Mouse (Mus musculus) erythroid progenitor cell, adult 5-6 weeks (primary cell): ENCODE results near the gene Ly6g5c. TPM values are rescaled to one million over a fixed set of nuclear protein-coding genes. Genes with fewer than 3 reads are reported as not detected.

Experiments used
- ATAC-seq: replicated peaks from 2 replicates; pipeline ENCODE4 v1.8.0; 2016; ENCODE audit warnings: moderate number of reproducible peaks, mild to moderate bottlenecking, moderate TSS enrichment, inconsistent platforms; ENCODE audit not compliant: poor library complexity, low FRiP score, severe bottlenecking
- total RNA-seq, 2 experiments: library from RNA; stranded (forward) in 1 of 2; stranded (reverse) in 1 of 2; fragments of 150-400 nt in 1 of 2; fragments of 186-747, 209-891 nt in 1 of 2; gene quantifications; 2 replicates each; pipeline versions ENCODE4 v1.2.3 to v1.2.4; 2015 to 2017; ENCODE audit warnings: low replicate concordance in 2 of 2

Ly6g5c gene
- not detected in 2 replicates for total RNA-seq (2015; ENCODE audit: low replicate concordance)
- not detected in 2 replicates for total RNA-seq (2017; ENCODE audit: low replicate concordance)

- ATAC-seq: no peak
Observed at GRCm38 (mm10) chr17:35108097-35108496, at the start of gene Ly6g5c. TSS of gene Ly6g5c (plus strand) at chr17:35108279.

DNA sequence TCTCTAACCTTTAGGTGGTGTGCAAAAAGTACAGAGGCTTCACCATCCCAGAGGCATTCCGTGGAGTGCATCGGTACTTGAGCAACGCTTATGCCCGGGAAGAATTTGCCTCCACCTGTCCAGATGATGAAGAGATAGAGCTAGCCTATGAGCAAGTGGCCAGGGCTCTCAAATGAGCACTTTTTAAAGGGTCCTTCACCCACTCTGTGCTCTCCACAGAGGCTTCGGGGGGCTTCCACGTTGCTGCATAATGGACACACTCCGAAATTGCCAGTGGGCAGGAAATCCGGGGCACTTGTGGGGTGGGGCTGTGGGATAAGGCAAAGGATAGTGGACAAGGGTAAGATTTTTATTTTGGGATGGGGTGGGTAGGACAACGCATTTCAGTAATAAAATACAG, 49.8 kb upstream of the Ly6g5c start:
- no peak for ATAC-seq

- ATAC-seq: peak; percentile 85
Observed at GRCm38 (mm10) chr17:35058911-35059892, 48.9 kb upstream of the Ly6g5c start, which contains the start of gene Ddah2. TSS of gene Ddah2 (plus strand) at chr17:35059035.

DNA sequence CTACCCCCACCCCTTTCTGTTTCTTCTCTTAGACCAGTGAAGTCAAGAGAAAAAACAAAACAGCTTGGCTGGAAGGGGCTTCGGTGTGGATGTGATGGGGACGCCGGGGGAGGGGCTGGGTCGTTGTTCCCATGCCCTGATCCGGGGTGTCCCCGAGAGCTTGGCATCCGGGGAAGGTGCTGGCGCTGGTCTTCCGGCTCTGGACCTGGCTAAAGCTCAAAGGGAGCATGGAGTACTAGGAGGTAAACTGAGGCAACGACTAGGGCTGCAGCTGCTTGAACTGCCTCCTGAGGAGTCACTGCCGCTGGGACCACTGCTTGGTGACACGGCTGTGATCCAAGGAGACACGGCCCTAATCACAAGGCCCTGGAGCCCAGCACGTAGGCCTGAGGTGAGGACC, 48.0 kb upstream of the Ly6g5c start:
- ATAC-seq: no peak

DNA sequence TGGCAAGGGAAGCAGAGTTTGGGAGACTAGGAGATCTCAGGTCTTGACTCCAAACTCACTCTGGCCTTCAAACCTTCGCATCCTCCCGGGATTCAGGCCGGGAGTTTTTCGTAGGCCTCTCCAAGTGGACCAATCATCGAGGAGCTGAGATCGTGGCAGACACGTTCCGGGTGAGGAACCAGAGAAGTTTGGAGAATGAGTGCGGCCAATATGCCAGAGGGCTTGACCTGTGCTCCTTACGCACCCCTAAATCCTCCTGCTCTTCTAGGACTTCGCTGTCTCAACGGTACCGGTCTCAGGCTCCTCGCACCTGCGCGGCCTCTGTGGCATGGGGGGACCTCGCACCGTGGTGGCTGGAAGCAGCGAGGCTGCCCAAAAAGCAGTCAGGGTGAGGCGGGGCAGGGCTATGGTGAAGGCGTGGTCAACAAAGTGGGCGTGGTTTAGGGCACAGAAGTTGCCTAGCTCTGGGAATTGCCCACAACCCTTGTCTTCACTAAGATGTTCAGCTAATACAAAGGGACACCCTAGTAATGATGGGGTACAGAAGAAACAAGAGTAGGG, 47.3 kb upstream of the Ly6g5c start:
- ATAC-seq: 0 out of 2 replicates have a peak, but pooled peaks have one; percentile 12

DNA sequence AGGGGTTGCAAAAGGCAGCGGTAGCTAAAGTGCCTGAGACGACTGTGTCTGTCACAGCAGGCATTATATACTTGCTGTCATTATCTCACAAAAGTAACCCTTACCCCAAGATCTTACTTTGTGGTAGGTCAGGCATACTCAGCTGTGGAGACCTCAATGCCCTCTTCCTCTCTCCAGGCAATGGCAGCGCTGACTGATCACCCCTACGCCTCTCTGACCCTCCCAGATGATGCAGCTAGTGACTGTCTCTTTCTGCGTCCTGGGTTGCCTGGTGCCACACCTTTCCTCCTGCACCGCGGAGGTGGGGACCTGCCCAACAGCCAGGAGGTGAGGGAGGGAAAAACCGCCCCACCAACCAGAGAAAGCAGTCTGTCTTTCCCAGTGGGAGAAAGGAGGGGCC, 46.8 kb upstream of the Ly6g5c start:
- no peak for ATAC-seq

DNA sequence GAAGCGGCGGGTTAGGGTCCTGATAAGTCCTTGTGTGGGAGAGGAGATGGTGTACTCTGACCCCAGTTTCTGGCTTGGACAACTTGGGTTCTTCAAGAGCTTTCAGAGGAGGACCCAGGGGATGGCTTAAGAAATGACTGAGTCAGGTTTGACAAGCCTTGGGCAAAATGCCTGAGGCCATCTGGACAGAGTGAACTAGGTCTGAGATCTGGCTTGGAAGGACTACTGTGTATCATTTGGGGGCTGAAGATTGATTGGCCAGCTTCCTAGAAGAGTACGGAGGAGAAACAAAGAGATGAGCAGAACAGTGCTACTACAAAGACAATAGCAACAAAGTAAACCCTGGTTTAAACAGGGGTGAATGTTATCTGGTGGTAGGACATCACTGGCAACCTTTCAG, 44.6 kb upstream of the Ly6g5c start:
- ATAC-seq: no peak

DNA sequence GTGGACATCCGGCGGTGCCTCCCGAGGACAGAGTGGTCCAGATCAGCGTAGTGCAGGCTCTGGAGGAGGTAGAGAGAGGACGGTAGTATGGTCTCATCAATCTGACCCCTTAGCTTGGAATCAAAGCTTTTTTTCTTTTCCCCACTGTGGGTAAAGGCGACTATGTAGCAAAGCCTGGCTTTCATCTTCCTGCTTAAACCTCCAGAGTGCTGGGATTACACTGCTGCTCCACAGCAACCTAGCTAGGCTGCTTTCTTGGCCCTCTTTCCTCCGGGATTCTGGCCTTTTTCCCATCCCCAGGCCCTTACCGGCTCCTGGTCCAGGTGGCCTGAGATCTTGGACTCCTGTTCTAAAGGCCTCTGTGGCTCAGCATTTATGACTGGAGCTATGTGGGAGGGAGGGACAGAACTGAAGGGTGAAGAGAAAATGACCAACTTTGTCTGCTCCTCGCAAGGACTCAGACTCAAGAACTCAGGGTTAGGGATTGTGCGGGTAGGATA, 43.7 kb upstream of the Ly6g5c start:
- no peak for ATAC-seq

DNA sequence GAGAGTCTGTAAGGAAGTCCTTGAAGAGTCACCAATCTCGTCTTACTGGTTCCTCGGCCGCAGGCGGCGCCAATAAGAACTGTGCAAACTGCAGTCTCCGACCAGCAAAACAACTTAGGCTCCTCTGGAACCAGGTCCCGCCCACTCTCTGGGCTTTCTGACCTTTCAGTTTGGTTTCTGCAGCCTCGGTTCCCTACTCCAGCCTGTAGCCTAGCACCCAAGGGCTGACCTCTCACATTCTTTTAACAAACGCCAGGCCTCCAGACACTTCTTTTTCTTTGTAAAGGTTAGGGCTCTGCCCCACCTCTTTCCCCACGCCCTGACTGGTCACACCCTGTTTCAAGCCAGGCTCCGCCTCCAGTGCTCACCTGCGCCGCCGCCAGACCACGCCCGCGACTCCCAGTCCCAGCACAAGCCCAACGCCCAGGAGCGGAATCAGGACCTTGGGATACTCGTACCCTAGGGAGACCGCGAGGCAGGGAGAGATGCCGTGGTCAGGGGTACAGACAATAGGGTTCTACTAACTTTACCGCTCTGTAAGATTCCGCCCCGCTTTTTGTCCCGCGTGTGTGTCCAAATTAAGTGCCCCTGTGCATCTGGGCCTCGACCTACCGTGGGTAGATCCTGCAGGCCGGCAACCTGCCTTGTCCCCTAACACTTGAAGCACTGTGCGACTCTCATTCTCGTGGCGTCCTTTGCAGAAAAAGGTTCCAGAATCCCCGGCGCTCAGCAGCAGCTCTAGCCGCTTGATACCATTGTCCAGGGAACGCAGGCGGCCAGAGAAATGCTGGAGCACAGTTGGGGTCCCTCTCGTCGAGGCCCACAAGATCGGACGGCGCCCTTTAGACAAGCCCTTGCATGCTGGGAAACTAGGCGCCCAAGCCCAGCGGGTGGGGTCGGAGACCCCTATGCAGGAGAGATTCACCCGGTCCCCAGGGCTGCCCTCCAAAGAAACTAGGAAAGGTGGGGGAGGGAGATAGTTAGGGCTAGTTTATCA, 42.8 kb upstream of the Ly6g5c start, which contains the start of gene Ly6g6c:
Gene Ly6g6c (plus strand): TSS at position 438 of the 997 bp plus-strand sequence.
- peak; percentile 74 for ATAC-seq

- ATAC-seq: no peak
Observed at GRCm38 (mm10) chr17:35066084-35066483, 42.0 kb upstream of the Ly6g5c start, which contains the start of gene Mpig6b. TSS of gene Mpig6b (minus strand) at chr17:35066184.

- no peak for ATAC-seq
Observed at GRCm38 (mm10) chr17:35068213-35068914, 39.7 kb upstream of the Ly6g5c start.

- ATAC-seq: no peak
Observed at GRCm38 (mm10) chr17:35070556-35071229, 37.4 kb upstream of the Ly6g5c start.

- ATAC-seq: no peak
Observed at GRCm38 (mm10) chr17:35071454-35071853, 36.6 kb upstream of the Ly6g5c start.

DNA sequence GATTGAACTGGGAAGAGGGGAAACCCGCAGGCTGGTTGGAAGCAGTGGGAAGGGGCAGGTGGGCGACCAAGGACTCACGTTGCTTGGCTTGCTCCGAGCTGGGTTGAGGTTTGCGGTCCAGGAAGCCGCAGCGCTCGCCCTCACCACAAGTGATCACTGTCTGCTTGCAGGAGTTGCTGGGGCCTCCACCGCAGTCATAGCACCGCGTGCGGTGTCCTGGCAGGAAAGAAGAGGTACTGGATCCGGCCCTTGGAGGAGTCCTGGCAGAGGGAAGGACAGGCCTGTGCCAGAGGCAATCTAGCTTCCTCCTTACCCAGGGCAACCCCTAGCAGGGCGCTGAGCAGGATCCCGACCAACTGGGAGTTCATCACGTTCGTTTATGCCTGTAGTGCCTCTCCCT, 34.0 kb upstream of the Ly6g5c start:
- ATAC-seq: no peak

DNA sequence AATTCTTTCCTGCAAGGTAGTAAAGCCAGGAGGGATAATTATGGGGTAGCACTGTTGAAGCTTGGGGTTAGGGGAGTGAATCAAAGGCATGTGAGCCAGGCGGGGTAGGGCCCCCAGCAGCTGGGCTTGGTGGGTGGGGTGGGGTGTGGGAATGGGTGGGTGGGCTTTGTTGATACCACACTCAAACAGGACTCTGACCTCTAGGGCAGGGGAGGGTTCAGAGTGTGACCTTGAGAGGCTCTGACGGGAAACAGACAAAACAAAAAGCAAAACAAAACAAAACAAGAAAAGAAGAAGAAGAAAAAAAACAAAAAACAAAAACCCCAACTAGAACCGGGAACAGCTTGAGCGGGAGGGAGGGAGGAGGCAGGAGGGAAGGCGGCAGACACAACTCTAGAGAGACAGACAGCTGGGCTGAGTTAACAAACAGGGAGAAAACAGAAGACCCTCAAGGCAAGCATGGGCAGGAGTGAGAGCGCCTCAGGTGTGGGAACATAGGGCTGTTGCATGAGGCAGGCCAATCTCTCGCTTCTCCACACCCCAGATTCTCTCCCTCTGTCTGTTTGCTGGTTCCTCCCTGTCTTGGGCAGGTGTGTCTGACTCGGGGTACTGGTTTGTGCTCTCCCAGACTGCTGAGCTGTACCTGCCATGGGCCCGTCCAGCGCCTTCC, 31.4 kb upstream of the Ly6g5c start, which contains the start of gene Ly6g6e:
Gene Ly6g6e (plus strand): TSS at position 396 of the 670 bp plus-strand sequence.
- no peak for ATAC-seq

GRCm38 (mm10) chr17:35077285-35077684, 30.8 kb upstream of the Ly6g5c start:
- no peak for ATAC-seq

- ATAC-seq: no peak
Observed at GRCm38 (mm10) chr17:35077786-35078233, 30.3 kb upstream of the Ly6g5c start, which contains the start of gene Ly6g6d. TSS of gene Ly6g6d (minus strand) at chr17:35078065.
